Mouse (Mus musculus) heart, adult 2 months (tissue): ENCODE measurements at regions not wholly inside any gene's neighbourhood (a gene's known extent, or its start where the extent isn't known, plus 50 kb on each side); places are given as distances from the start of the nearest gene placed in this dataset.
A peak's percentile ranks its signal among the peaks of the same experiment; 100 is the strongest.

Experiments
- DNase-seq, 2 experiments: peaks; one replicate each; pipeline ENCODE4 v3.0.0; 2021
- H3K27ac ChIP-seq: fragments of 200-600 bp; 2 replicates; pipeline ENCODE4 v1.8.1; 2022
- H3K27me3 ChIP-seq: fragments of 200-500 bp; 2 replicates; pipeline ENCODE4 v1.6.1; 2012; ENCODE audit warnings: mild to moderate bottlenecking, low read length, inconsistent platforms, mixed read lengths; ENCODE audit not compliant: control insufficient read depth, insufficient read depth
- H3K36me3 ChIP-seq: fragments of 200-500 bp; 2 replicates; pipeline ENCODE4 v1.6.1; 2012; ENCODE audit warnings: low read length, inconsistent platforms; ENCODE audit not compliant: control insufficient read depth, insufficient read depth
- H3K4me1 ChIP-seq: fragments of 200-500 bp; 2 replicates; pipeline ENCODE4 v1.6.1; 2011; ENCODE audit warnings: low read length; ENCODE audit not compliant: control insufficient read depth, insufficient read depth
- H3K4me3 ChIP-seq: fragments of 200-600 bp; 2 replicates; pipeline ENCODE4 v1.8.1; 2022
- H3K79me2 ChIP-seq: fragments of 200-500 bp; replicated peaks from 2 replicates; pipeline ENCODE4 v1.6.1; 2012; ENCODE audit warnings: mild to moderate bottlenecking, inconsistent platforms, low read length, moderate library complexity, mixed read lengths; ENCODE audit not compliant: control insufficient read depth, insufficient read depth
- H3K9ac ChIP-seq: fragments of 200-500 bp; 2 replicates; pipeline ENCODE4 v1.6.1; 2012; ENCODE audit warnings: low read depth, mild to moderate bottlenecking, control low read depth, inconsistent platforms, low read length, mixed read lengths
- CTCF ChIP-seq: fragments of 200-600 bp; IDR thresholded peaks from 2 replicates; pipeline ENCODE4 v1.8.1; 2022; ENCODE audit warnings: antibody characterized with exemption, mild to moderate bottlenecking, moderate library complexity
- EP300 ChIP-seq: fragments of 200-500 bp; IDR thresholded peaks from 2 replicates; pipeline ENCODE4 v1.6.1; 2011; ENCODE audit warnings: low read depth, low read length, control low read depth; ENCODE audit not compliant: insufficient read depth
- POLR2A ChIP-seq: fragments of 200-500 bp; IDR thresholded peaks from 2 replicates; pipeline ENCODE4 v1.6.1; 2011; ENCODE audit warnings: mild to moderate bottlenecking, low read depth, low read length, control low read depth; ENCODE audit not compliant: insufficient read depth
- WGBS: fragments of 180-500 bp; shearing (Covaris S2); methylation state at CpG from one replicate; pipeline ENCODE4 v1.1.7; 2018; 5-methylcytosine and 5-hydroxymethylcytosine counted together
- intact Hi-C: fragments of 180-260 bp; cut with DNase I; formaldehyde crosslinking; loops from one replicate; pipeline ENCODE4 v1.15.1; 2025

DNA sequence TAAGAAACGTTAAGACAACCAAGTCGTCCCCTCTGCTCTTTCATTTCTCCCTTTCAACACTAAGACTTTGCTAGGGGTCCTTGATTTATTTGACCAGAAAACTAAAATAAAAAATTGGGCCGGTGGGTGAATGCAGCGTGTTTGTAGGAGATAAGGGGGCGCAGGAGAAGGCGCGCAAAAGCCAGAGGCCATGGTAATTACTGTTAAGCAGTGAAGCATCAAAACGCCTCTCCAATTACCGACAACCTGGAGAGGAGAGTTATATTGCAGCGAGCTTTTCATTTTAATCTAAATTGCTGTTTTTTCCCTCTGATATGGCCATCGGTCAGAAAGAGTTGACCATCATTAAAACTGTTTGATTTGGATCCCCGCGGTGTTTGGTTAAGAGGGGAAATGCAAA lies 168.9 kb downstream of the Foxa2 start:
- Histone ChIP-seq H3K4me1 (no peaks in the 10 kb centered on the region), H3K79me2 (no peaks in the 10 kb centered on the region), H3K27me3 (no peaks in the 10 kb centered on the region), H3K9ac (no peak overlapping the region), H3K27ac (no peak overlapping the region), H3K4me3 (no peak overlapping the region), H3K36me3 (no peaks in the 10 kb centered on the region)
- intact Hi-C loops = no loop called here
- TF ChIP-seq POLR2A = no peak
- no peak for TF ChIP-seq EP300
- no peak for TF ChIP-seq CTCF
- no peak for DNase-seq
- WGBS = 40% methylated on average over 13 of the region's 13 CpGs

DNA sequence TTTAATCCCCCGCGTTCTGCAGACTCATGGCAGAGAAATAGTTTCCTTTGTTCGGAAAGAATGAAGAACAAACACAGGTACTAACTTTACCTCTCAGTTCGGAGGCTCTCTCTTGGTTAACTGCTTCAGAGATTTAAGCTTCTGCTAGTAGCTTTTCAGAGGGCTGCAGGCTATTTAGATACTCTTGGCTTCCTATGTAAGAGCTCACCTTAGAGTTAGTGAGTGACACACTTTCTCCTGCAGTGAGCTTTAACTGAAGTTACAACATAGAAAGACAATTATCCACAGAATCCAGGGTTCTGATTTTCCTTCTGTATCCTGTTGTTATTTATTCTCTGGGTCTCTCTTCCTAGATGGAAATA lies 169.2 kb downstream of the Foxa2 start:
- intact Hi-C loops = no loop called here
- DNase-seq = no peak
- WGBS = 20% methylated on average over 4 of the region's 4 CpGs
- Histone ChIP-seq H3K4me1 (no peaks in the 10 kb centered on the region), H3K36me3 (no peaks in the 10 kb centered on the region), H3K27me3 (no peaks in the 10 kb centered on the region), H3K4me3 (no peak overlapping the region), H3K79me2 (no peaks in the 10 kb centered on the region), H3K9ac (no peak overlapping the region), H3K27ac (no peak overlapping the region)
- TF ChIP-seq CTCF (no peak), POLR2A (no peak), EP300 (no peak)

- Histone ChIP-seq H3K9ac (no peak overlapping the region), H3K4me1 (no peaks in the 10 kb centered on the region), H3K4me3 (peak overlapping the region; percentile 24; the same call in 1 of the 2 replicates), H3K36me3 (no peaks in the 10 kb centered on the region), H3K79me2 (no peaks in the 10 kb centered on the region), H3K27me3 (no peaks in the 10 kb centered on the region), H3K27ac (no peak overlapping the region)
- TF ChIP-seq EP300 (no peak), CTCF (no peak), POLR2A (no peak)
- WGBS = 5% methylated on average over 19 of the region's 19 CpGs
- DNase-seq = no peak
- intact Hi-C loops = no loop called here
These were observed 169.8 kb downstream of the Foxa2 start for GRCm38 (mm10) chr2:147876708-147877542.

DNA sequence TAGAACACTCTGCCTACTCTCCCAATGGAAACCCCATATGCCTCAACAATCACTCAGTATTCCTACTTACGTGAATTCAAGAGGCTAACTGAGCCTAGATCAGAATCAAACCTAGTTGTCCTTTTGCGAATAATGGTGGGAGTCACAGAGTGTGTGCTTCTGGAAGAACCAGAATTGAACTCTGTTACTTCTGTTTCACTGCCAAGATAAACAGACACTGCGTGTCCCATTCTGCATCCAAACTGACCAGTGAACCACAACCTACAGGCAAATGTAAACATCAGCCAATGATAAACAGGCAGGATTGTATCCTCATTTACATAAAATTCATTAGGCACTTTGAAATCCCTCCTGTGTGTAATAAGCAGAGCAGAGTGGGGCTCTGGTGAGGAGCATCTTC lies 173.8 kb downstream of the Foxa2 start:
- no peaks in the 10 kb centered on the region for H3K79me2 ChIP-seq
- H3K27me3 ChIP-seq = no peaks in the 10 kb centered on the region
- no peaks in the 10 kb centered on the region for H3K4me1 ChIP-seq
- no peak overlapping the region for H3K27ac ChIP-seq
- intact Hi-C loops = no loop called here
- H3K36me3 ChIP-seq = no peaks in the 10 kb centered on the region
- TF ChIP-seq EP300 = no peak
- no peak overlapping the region for H3K4me3 ChIP-seq
- DNase-seq = no peak
- H3K9ac ChIP-seq = no peak overlapping the region
- 72% methylated on average over 3 of the region's 3 CpGs for WGBS

DNA sequence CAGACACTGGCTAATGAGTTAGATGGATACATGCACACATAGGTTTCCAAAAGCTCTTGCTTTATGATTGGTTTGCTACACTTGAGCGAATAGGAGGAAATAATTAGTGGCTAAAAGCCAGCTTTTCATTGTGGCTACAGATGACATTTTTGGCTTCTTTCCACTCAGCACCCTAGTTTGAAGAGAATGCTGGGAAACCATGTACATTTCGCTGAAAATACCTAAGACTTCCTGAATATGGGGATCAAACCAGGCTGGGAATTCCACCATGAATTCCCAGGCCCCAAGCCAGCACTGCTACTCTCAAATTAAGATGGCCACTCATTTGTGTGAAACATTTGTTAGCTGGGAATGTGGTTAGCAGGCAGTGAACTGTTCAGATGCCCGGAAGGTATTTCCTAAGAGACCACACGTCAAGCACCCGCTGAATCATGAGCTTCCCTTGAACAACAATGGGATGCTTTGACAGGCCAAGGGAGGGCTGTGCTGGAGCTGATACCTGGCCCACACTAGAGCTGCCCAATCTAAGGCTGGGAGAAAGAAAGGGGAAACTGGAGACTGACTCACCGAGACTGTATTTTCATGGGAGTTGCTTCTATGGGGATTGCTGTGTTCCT lies 195.5 kb downstream of the Foxa2 start:
- Histone ChIP-seq H3K36me3 (no peaks in the 10 kb centered on the region), H3K27me3 (no peaks in the 10 kb centered on the region), H3K79me2 (no peaks in the 10 kb centered on the region), H3K27ac (no peak overlapping the region), H3K4me3 (no peak overlapping the region), H3K9ac (no peak overlapping the region), H3K4me1 (no peaks in the 10 kb centered on the region)
- TF ChIP-seq POLR2A = no peak
- no peak for TF ChIP-seq EP300
- no peak for TF ChIP-seq CTCF
- DNase-seq = no peak
- WGBS = 54% methylated on average over 6 of the region's 6 CpGs
- intact Hi-C loops = no loop called here
